17 mouse cellular contexts compared by ENCODE assay signal in genomic region chr19:45304538-45304937, GRCm38 (mm10). TPM values are rescaled to one million over a fixed set of nuclear protein-coding genes. Genes with fewer than 3 reads are reported as not detected.
DNase-seq lines count a peak whose midpoint lies in the region; ATAC-seq and TF ChIP-seq lines count a peak whose summit lies in the region.
"Had no signal": no experiment of that assay in that cellular context is flagged by ENCODE, and none has a peak within 500 bp of the region (broad histone marks: within the 10 kb centered on the region; RNA-seq: fewer than 3 reads in every experiment).

No protein-coding gene starts in this region.

- no peaks in the 10 kb centered on the region; the same call in 1 of the 2 replicates for H3K4me1 ChIP-seq in kidney, postnatal 0 days (replicated peaks; ENCODE audit: insufficient read depth, low read length)
- peaks cover 16% of the 10 kb centered on the region for H3K4me1 ChIP-seq in midbrain, embryonic 16.5 days (ENCODE audit: control insufficient read depth, insufficient read depth, low read length)
- peaks cover 16% of the 10 kb centered on the region for H3K4me1 ChIP-seq in midbrain, embryonic 11.5 days (ENCODE audit: control insufficient read depth, insufficient read depth, low read length)
- H3K4me1 ChIP-seq in neural tube, embryonic 14.5 days (ENCODE audit: control insufficient read depth, insufficient read depth, low read length), result peaks cover 23% of the 10 kb centered on the region

- no peaks in the 10 kb centered on the region for H3K9me3 ChIP-seq in kidney, postnatal 0 days (replicated peaks; ENCODE audit: low read length)
- no peaks in the 10 kb centered on the region for H3K9me3 ChIP-seq in midbrain, embryonic 16.5 days (replicated peaks; ENCODE audit: control insufficient read depth, low read length, poor library complexity, severe bottlenecking)
- no peaks in the 10 kb centered on the region for H3K9me3 ChIP-seq in midbrain, embryonic 11.5 days (ENCODE audit: control insufficient read depth, low read length)
- H3K9me3 ChIP-seq in neural tube, embryonic 14.5 days (ENCODE audit: control insufficient read depth, low read length), result no peaks in the 10 kb centered on the region
- H3K9me3 ChIP-seq: intestine, embryonic 15.5 days; limb, embryonic 15.5 days had no signal

- no peak overlapping the region for H3K4me3 ChIP-seq in kidney, postnatal 0 days (replicated peaks; ENCODE audit: low read depth, low read length)
- no peak overlapping the region for H3K4me3 ChIP-seq in midbrain, embryonic 16.5 days (ENCODE audit: low read depth, low read length)
- no peak overlapping the region for H3K4me3 ChIP-seq in midbrain, embryonic 11.5 days (ENCODE audit: low read depth, low read length)
- no peak overlapping the region for H3K4me3 ChIP-seq in neural tube, embryonic 14.5 days (ENCODE audit: low read depth, low read length)
- H3K4me3 ChIP-seq: heart, adult 2 months; intestine, embryonic 15.5 days; limb, embryonic 15.5 days had no signal

- H3K4me2 ChIP-seq in kidney, postnatal 0 days (ENCODE audit: low read length), result no peak overlapping the region
- H3K4me2 ChIP-seq in midbrain, embryonic 16.5 days (ENCODE audit: low read length), result no peak overlapping the region
- no peak overlapping the region for H3K4me2 ChIP-seq in midbrain, embryonic 11.5 days
- H3K4me2 ChIP-seq in neural tube, embryonic 14.5 days (ENCODE audit: low read depth, low read length), result no peak overlapping the region
- H3K4me2 ChIP-seq: intestine, embryonic 15.5 days; limb, embryonic 15.5 days had no signal

- 4% methylated on average over 8 of the region's 8 CpGs for WGBS in kidney, postnatal 0 days
- WGBS in midbrain, embryonic 16.5 days, result 12% methylated on average over 8 of the region's 8 CpGs
- 12% methylated on average over 8 of the region's 8 CpGs for WGBS in midbrain, embryonic 11.5 days
- WGBS in neural tube, embryonic 14.5 days, result 5% methylated on average over 8 of the region's 8 CpGs

- H3K27me3 ChIP-seq in kidney, postnatal 0 days (ENCODE audit: insufficient read depth, low read length), result peaks cover 18% of the 10 kb centered on the region
- H3K27me3 ChIP-seq in midbrain, embryonic 16.5 days (ENCODE audit: control insufficient read depth, insufficient read depth, low read depth, low read length), result peaks cover 21% of the 10 kb centered on the region
- peaks cover 91% of the 10 kb centered on the region for H3K27me3 ChIP-seq in midbrain, embryonic 11.5 days (ENCODE audit: control insufficient read depth, insufficient read depth, low read length)
- no peaks in the 10 kb centered on the region for H3K27me3 ChIP-seq in neural tube, embryonic 14.5 days (ENCODE audit: control insufficient read depth, insufficient read depth, low read length)

- DNase-seq in embryo, embryonic 10 days (ENCODE audit: low spot score), result peak; percentile 16
- no peak for DNase-seq in embryo, embryonic 9.5 days (ENCODE audit: extremely low spot score)
- peak; percentile 71 for DNase-seq in kidney, postnatal 0 days (ENCODE audit: low spot score)
- DNase-seq in kidney, adult 11 months, result no peak
- no peak for DNase-seq in midbrain, embryonic 11.5 days (ENCODE audit: low spot score, missing footprints)
- no peak for DNase-seq in c-Kit-positive CD71-positive TER-119-positive erythroid progenitor cells, embryonic 14.5 days (ENCODE audit: low spot score)
- DNase-seq: adrenal gland, adult 2 months; cerebellum, postnatal 36 days; heart, adult 2 months; heart, postnatal 10 days; lung, adult 2 months; retina, postnatal 1 day; thymus, adult 2 months had no signal

- H3K36me3 ChIP-seq in kidney, postnatal 0 days (ENCODE audit: insufficient read depth, low read length), result no peaks in the 10 kb centered on the region
- H3K36me3 ChIP-seq in midbrain, embryonic 16.5 days (ENCODE audit: control insufficient read depth, insufficient read depth, low read length), result no peaks in the 10 kb centered on the region
- no peaks in the 10 kb centered on the region for H3K36me3 ChIP-seq in midbrain, embryonic 11.5 days (ENCODE audit: control insufficient read depth, insufficient read depth, low read length)
- H3K36me3 ChIP-seq in neural tube, embryonic 14.5 days (ENCODE audit: control insufficient read depth, insufficient read depth, low read length), result no peaks in the 10 kb centered on the region
- H3K36me3 ChIP-seq: intestine, embryonic 15.5 days; limb, embryonic 15.5 days had no signal

- no peak overlapping the region for H3K9ac ChIP-seq in kidney, postnatal 0 days (ENCODE audit: low read depth, low read length)
- peak overlapping the region; percentile 23; the same call in 1 of the 2 replicates for H3K9ac ChIP-seq in midbrain, embryonic 16.5 days (ENCODE audit: low read depth, low read length)
- H3K9ac ChIP-seq in midbrain, embryonic 11.5 days (ENCODE audit: low read length), result no peak overlapping the region
- no peak overlapping the region; the same call in 1 of the 2 replicates for H3K9ac ChIP-seq in neural tube, embryonic 14.5 days (replicated peaks; ENCODE audit: low read depth, low read length)
- H3K9ac ChIP-seq: intestine, embryonic 15.5 days; limb, embryonic 15.5 days had no signal

- no peak for TF ChIP-seq CTCF in kidney, postnatal 0 days (IDR thresholded peaks at IDR 0.05; ENCODE audit: low read depth)

- no peak overlapping the region for H3K27ac ChIP-seq in kidney, postnatal 0 days
- no peak overlapping the region for H3K27ac ChIP-seq in midbrain, embryonic 16.5 days (ENCODE audit: low read length)
- H3K27ac ChIP-seq in midbrain, embryonic 11.5 days (ENCODE audit: low read depth, low read length), result no peak overlapping the region
- 0 out of 2 replicates have a peak overlapping the region, but pooled peaks have one; percentile 39 for H3K27ac ChIP-seq in neural tube, embryonic 14.5 days (ENCODE audit: low read depth, low read length)
- H3K27ac ChIP-seq: heart, adult 2 months; intestine, embryonic 15.5 days; limb, embryonic 15.5 days had no signal

- ATAC-seq in kidney, postnatal 0 days (replicated peaks; ENCODE audit: low FRiP score, low read depth), result 0 out of 2 replicates have a peak, but pooled peaks have one; percentile 36
- ATAC-seq in midbrain, embryonic 16.5 days, result no peak
- ATAC-seq in midbrain, embryonic 11.5 days (ENCODE audit: low FRiP score), result no peak
- no peak for ATAC-seq in neural tube, embryonic 14.5 days (ENCODE audit: low read depth)
- ATAC-seq: intestine, embryonic 15.5 days had no signal

RNA-seq across cellular contexts. Expression of gene Btrc, which starts 59.0 kb away (rescaled TPM):
- polyA plus RNA-seq in kidney, postnatal 0 days (2015; fragmentation: Nextera tagmentation; extraction: Ambion mirVana), result 29.5 and 33.8 TPM in 2 replicates
- polyA plus RNA-seq in midbrain, embryonic 16.5 days (2015; fragmentation: Nextera tagmentation; extraction: Ambion mirVana), result 64.3 and 66.5 TPM in 2 replicates
- polyA plus RNA-seq in midbrain, embryonic 11.5 days (2014; fragmentation: Nextera tagmentation; extraction: Ambion mirVana), result 49.5 and 58.7 TPM in 2 replicates
- 70.8 and 74.8 TPM in 2 replicates for polyA plus RNA-seq in neural tube, embryonic 14.5 days (2014; fragmentation: Nextera tagmentation; extraction: Ambion mirVana)

Comparison
In these comparisons a context has a peak if more than half of its experiments do, and no peak if none do; other contexts are left out.
1. DNase-seq: peak in embryo, embryonic 10 days (single experiment) and kidney, postnatal 0 days (single experiment); none in embryo, embryonic 9.5 days (single experiment), kidney, adult 11 months (single experiment), midbrain, embryonic 11.5 days (single experiment) and c-Kit-positive CD71-positive TER-119-positive erythroid progenitor cells, embryonic 14.5 days (single experiment).